8 mouse cellular contexts compared by ENCODE assay signal in the genomic region with DNA sequence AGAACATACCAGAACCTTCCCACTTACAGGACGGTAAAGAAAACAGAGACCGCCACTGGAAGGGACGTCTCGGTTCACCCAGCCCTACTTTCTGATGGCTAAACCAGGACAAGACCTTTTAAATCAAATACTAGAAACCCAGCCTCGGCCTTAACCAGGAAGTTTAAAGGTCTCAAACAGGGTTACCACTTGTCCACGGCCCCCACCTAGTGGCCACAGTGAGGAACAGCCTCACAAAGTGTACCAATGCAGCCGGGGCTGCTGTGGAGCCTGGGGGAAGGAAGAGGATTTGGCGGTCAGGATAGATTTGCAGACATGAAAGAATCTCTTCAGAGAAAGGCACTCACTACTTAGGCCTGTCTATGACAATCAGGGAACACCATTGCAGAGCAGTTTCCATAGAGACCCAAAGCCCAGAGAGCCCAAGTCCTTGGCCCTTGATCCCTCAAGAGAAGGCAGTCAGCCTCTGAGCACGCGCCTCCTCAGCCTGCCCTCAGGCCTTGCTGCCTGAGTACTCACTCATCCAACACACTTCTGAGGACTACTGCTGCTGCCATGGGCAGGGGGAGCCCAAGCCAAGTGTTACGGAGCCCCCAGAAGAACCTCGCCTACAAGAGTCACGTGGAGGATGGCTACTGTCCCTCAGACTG. TPM values are rescaled to one million over a fixed set of nuclear protein-coding genes. Genes with fewer than 3 reads are reported as not detected.
DNase-seq lines count a peak whose midpoint lies in the region; ATAC-seq and TF ChIP-seq lines count a peak whose summit lies in the region.

No protein-coding gene starts in this region.

- H3K27ac ChIP-seq in heart, embryonic 12.5 days (ENCODE audit: poor library complexity, severe bottlenecking): no peak overlapping the region

- no peak overlapping the region for H3ac ChIP-seq in C2C12 (ENCODE audit: control insufficient read depth, insufficient read length, low read depth)

- no peaks in the 10 kb centered on the region for H3K79me2 ChIP-seq in C2C12 (ENCODE audit: control insufficient read depth, insufficient read depth)

- H3K9me3 ChIP-seq in heart, embryonic 12.5 days (replicated peaks): no peaks in the 10 kb centered on the region

- WGBS in heart, embryonic 12.5 days: 61% methylated on average over 13 of the region's 13 CpGs

- H3K79me3 ChIP-seq in C2C12 (ENCODE audit: low read depth): no peaks in the 10 kb centered on the region

- no peak overlapping the region for H3K4me2 ChIP-seq in heart, embryonic 12.5 days

- 0 out of 2 replicates have a peak, but pooled peaks have one; percentile 43 for ATAC-seq in heart, embryonic 12.5 days (ENCODE audit: insufficient number of reproducible peaks, low FRiP score)

- H3K9ac ChIP-seq in heart, embryonic 12.5 days: no peak overlapping the region

- peaks cover 57% of the 10 kb centered on the region for H3K36me3 ChIP-seq in C2C12 (ENCODE audit: control insufficient read depth, insufficient read depth)
- peaks cover 75% of the 10 kb centered on the region for H3K36me3 ChIP-seq in heart, embryonic 12.5 days

- H3K4me3 ChIP-seq in C2C12 (ENCODE audit: insufficient read depth, poor library complexity, severe bottlenecking): no peak overlapping the region
- H3K4me3 ChIP-seq in heart, embryonic 12.5 days: no peak overlapping the region

- H3K27me3 ChIP-seq in C2C12 (ENCODE audit: control insufficient read depth, insufficient read depth, insufficient read length): no peaks in the 10 kb centered on the region
- no peaks in the 10 kb centered on the region for H3K27me3 ChIP-seq in heart, embryonic 12.5 days (replicated peaks)

- peaks cover 7% of the 10 kb centered on the region; the same call in 1 of the 2 replicates for H3K4me1 ChIP-seq in heart, embryonic 12.5 days (replicated peaks)

- DNase-seq in NIH3T3 (ENCODE audit: low read depth): peak; percentile 85
- peak; percentile 52 to 54 for DNase-seq in cerebellum, postnatal 4 days (ENCODE audit: low spot score in 2 of 2)
- peak; percentile 76 to 80 for DNase-seq in kidney, postnatal 36 days
- peak; percentile 66 to 82 for DNase-seq in lung, postnatal 4 days
- peak; percentile 70 for DNase-seq in retina, postnatal 7 days (ENCODE audit: low read depth, low spot score)
- DNase-seq in urinary bladder, postnatal 4 days (ENCODE audit: low spot score in 2 of 2): peak; percentile 57 to 75

- peak; percentile 31 for TF ChIP-seq CTCF in C2C12 (IDR thresholded peaks at IDR 0.05; ENCODE audit: control insufficient read depth, insufficient read depth, insufficient read length)

TF ChIP-seq in C2C12, 6 proteins besides CTCF, POLR2A, EP300 and RAD21:
- TF ChIP-seq MAX (IDR thresholded peaks at IDR 0.05) (no peak), MYOD1 (IDR thresholded peaks at IDR 0.05; ENCODE audit: control insufficient read depth, insufficient read length, low read depth) (no peak), CEBPB (IDR thresholded peaks at IDR 0.05; ENCODE audit: low read depth) (no peak), FOSL1 (IDR thresholded peaks at IDR 0.05; ENCODE audit: insufficient read depth, low read length, poor library complexity, severe bottlenecking) (no peak), USF1 (IDR thresholded peaks at IDR 0.05; ENCODE audit: low read depth) (no peak), MYOG (IDR thresholded peaks at IDR 0.05; ENCODE audit: control insufficient read depth, extremely low read depth, insufficient read length) (no peak)

RNA-seq across cellular contexts. Expression of a gene that starts 15.4 kb away (rescaled TPM):
- polyA plus RNA-seq in C2C12 (2012; fragmentation: generic; extraction: Trizol): 323 TPM
- polyA plus RNA-seq in heart, embryonic 12.5 days (2016; fragmentation: Nextera tagmentation; extraction: Ambion mirVana): 306 and 308 TPM in 2 replicates

RNA-seq across cellular contexts. Expression of a gene that starts 15.5 kb away (rescaled TPM):
- polyA plus RNA-seq in C2C12 (2012; fragmentation: generic; extraction: Trizol): 0.08 TPM
- polyA plus RNA-seq in heart, embryonic 12.5 days (2016; fragmentation: Nextera tagmentation; extraction: Ambion mirVana): 0.28 and 0.37 TPM in 2 replicates

RNA-seq across cellular contexts. Expression of a gene that starts 45.1 kb away (rescaled TPM):
- 111 TPM for polyA plus RNA-seq in C2C12 (2012; fragmentation: generic; extraction: Trizol)
- 14.0 and 16.5 TPM in 2 replicates for polyA plus RNA-seq in heart, embryonic 12.5 days (2016; fragmentation: Nextera tagmentation; extraction: Ambion mirVana)
